Comparison of ENCODE assay signal across 8 mouse cellular contexts in the genomic region with DNA sequence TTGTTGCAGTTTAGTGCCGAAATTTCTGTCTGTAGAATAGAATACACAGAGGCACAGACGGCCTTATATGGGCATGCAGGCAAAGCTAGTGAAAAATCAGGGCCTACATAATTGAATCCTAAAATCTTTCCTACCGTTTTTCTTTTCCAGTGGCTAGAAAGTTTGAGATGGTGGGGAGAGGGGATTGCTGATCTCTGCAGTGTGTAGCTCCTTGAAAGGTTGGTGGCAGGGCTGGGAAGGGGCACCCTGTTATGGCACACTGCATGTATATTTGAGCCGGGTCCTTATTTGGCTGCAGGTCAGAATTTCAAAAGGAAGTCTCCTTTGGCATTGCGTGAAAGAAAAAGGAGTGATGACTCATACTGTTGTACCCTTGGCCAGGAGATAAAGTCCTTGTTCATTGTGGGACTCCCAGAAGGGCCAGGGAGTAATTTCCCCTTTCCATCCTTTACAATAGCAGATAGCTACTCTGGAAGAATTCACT. TPM values are rescaled to one million over a fixed set of nuclear protein-coding genes. Genes with fewer than 3 reads are reported as not detected.
DNase-seq lines count a peak whose midpoint lies in the region; ATAC-seq and TF ChIP-seq lines count a peak whose summit lies in the region.

No protein-coding gene starts in this region.

- H3K4me3 ChIP-seq in erythroblast, embryonic 14.5 days (replicated peaks), result peak overlapping the region; percentile 72
- peak overlapping the region; percentile 51 for H3K4me3 ChIP-seq in forebrain, embryonic 15.5 days
- peak overlapping the region; percentile 65 for H3K4me3 ChIP-seq in intestine, embryonic 15.5 days (replicated peaks)
- H3K4me3 ChIP-seq in lung, embryonic 14.5 days (ENCODE audit: low read depth, low read length), result peak overlapping the region; percentile 56

- peak overlapping the region; percentile 99 for H3K27ac ChIP-seq in forebrain, embryonic 15.5 days (replicated peaks)
- peak overlapping the region; percentile 97 for H3K27ac ChIP-seq in intestine, embryonic 15.5 days
- H3K27ac ChIP-seq in lung, embryonic 14.5 days (ENCODE audit: low read depth), result peak overlapping the region; percentile 96

- peaks cover 35% of the 10 kb centered on the region for H3K36me3 ChIP-seq in erythroblast, embryonic 14.5 days (ENCODE audit: control insufficient read depth)
- peaks cover 33% of the 10 kb centered on the region for H3K36me3 ChIP-seq in forebrain, embryonic 15.5 days
- peaks cover 16% of the 10 kb centered on the region for H3K36me3 ChIP-seq in intestine, embryonic 15.5 days
- peaks cover 40% of the 10 kb centered on the region for H3K36me3 ChIP-seq in lung, embryonic 14.5 days (ENCODE audit: insufficient read depth)
- H3K36me3 ChIP-seq in splenic B cell, adult 2 months (ENCODE audit: control insufficient read depth, insufficient read depth, low read length, poor library complexity, severe bottlenecking), result peaks cover 16% of the 10 kb centered on the region

- no peak for TF ChIP-seq CTCF in lung, embryonic 14.5 days (IDR thresholded peaks at IDR 0.05; ENCODE audit: low read depth)

- peak overlapping the region; percentile 66 for H3K9ac ChIP-seq in forebrain, embryonic 15.5 days (replicated peaks)
- H3K9ac ChIP-seq in intestine, embryonic 15.5 days, result peak overlapping the region; percentile 80
- peak overlapping the region; percentile 85 for H3K9ac ChIP-seq in lung, embryonic 14.5 days

- H3K9me3 ChIP-seq in erythroblast, embryonic 14.5 days (ENCODE audit: control insufficient read depth, low read length), result no peaks in the 10 kb centered on the region
- H3K9me3 ChIP-seq in forebrain, embryonic 15.5 days, result no peaks in the 10 kb centered on the region
- no peaks in the 10 kb centered on the region for H3K9me3 ChIP-seq in intestine, embryonic 15.5 days
- H3K9me3 ChIP-seq in lung, embryonic 14.5 days (ENCODE audit: low read depth, low read length), result no peaks in the 10 kb centered on the region

- H3K4me2 ChIP-seq in forebrain, embryonic 15.5 days (replicated peaks), result peak overlapping the region; percentile 51
- peak overlapping the region; percentile 53 for H3K4me2 ChIP-seq in intestine, embryonic 15.5 days (replicated peaks)
- peak overlapping the region; percentile 69 for H3K4me2 ChIP-seq in lung, embryonic 14.5 days

- peaks cover 32% of the 10 kb centered on the region for H3K4me1 ChIP-seq in erythroblast, embryonic 14.5 days (ENCODE audit: control insufficient read depth)
- H3K4me1 ChIP-seq in forebrain, embryonic 15.5 days, result peaks cover 32% of the 10 kb centered on the region
- peaks cover 20% of the 10 kb centered on the region for H3K4me1 ChIP-seq in intestine, embryonic 15.5 days (replicated peaks)
- peaks cover 9% of the 10 kb centered on the region; the same call in 1 of the 2 replicates for H3K4me1 ChIP-seq in lung, embryonic 14.5 days (ENCODE audit: insufficient read depth)

- H3K27me3 ChIP-seq in erythroblast, embryonic 14.5 days (ENCODE audit: control insufficient read depth), result peaks cover 22% of the 10 kb centered on the region
- no peaks in the 10 kb centered on the region for H3K27me3 ChIP-seq in forebrain, embryonic 15.5 days
- H3K27me3 ChIP-seq in intestine, embryonic 15.5 days (replicated peaks), result no peaks in the 10 kb centered on the region
- H3K27me3 ChIP-seq in lung, embryonic 14.5 days (ENCODE audit: insufficient read depth, low read length), result no peaks in the 10 kb centered on the region
- H3K27me3 ChIP-seq in splenic B cell, adult 2 months (ENCODE audit: control insufficient read depth, insufficient read depth, low read length, poor library complexity, severe bottlenecking), result no peaks in the 10 kb centered on the region

- WGBS in forebrain, embryonic 15.5 days, result 3% methylated on average over 5 of the region's 5 CpGs
- 1% methylated on average over 5 of the region's 5 CpGs for WGBS in intestine, embryonic 15.5 days
- WGBS in lung, embryonic 14.5 days, result 2% methylated on average over 5 of the region's 5 CpGs

- no peak for ATAC-seq in erythroblast, adult 5-6 weeks (replicated peaks; ENCODE audit: low FRiP score, poor library complexity, severe bottlenecking)
- no peak for ATAC-seq in forebrain, embryonic 15.5 days (replicated peaks)
- ATAC-seq in intestine, embryonic 15.5 days, result peak; percentile 4; the same call in 1 of the 2 replicates
- no peak for ATAC-seq in lung, embryonic 14.5 days (ENCODE audit: insufficient read depth)
- ATAC-seq in monocyte, adult 5-6 weeks (replicated peaks; ENCODE audit: insufficient number of reproducible peaks, low FRiP score, low TSS enrichment, poor library complexity, severe bottlenecking), result no peak

- DNase-seq in MN1 (ENCODE audit: low spot score), result peak; percentile 69
- DNase-seq in lung, embryonic 14.5 days, result peak; percentile 67
- peak; percentile 43 for DNase-seq in splenic B cell, adult 2 months (ENCODE audit: low read depth, low spot score)

RNA-seq across cellular contexts. Expression of a gene that starts 2.2 kb away (rescaled TPM):
- polyA plus RNA-seq in erythroblast, embryonic 14.5 days (2012), result 3.4 and 3.5 TPM in 2 replicates
- total RNA-seq in erythroblast, adult 5-6 weeks (2015; ENCODE audit: low replicate concordance), result 20.8 and 21.9 TPM in 2 replicates
- 19.7 and 37.8 TPM in 2 replicates for total RNA-seq in erythroblast, adult 5-6 weeks (2017; ENCODE audit: low replicate concordance)
- polyA plus RNA-seq in forebrain, embryonic 15.5 days (2015; fragmentation: Nextera tagmentation; extraction: Ambion mirVana), result 79.0 and 80.2 TPM in 2 replicates
- 72.3 and 79.5 TPM in 2 replicates for polyA plus RNA-seq in intestine, embryonic 15.5 days (2015; fragmentation: Nextera tagmentation; extraction: Ambion mirVana)
- 57.2 and 59.6 TPM in 2 replicates for polyA plus RNA-seq in lung, embryonic 14.5 days (2014; fragmentation: Nextera tagmentation; extraction: Ambion mirVana)
- 457 to 663 TPM (median 525 TPM) in 3 replicates for total RNA-seq in monocyte, adult 5-6 weeks (2017)

Comparison
In these comparisons a context has a peak if more than half of its experiments do, and no peak if none do; other contexts are left out.
1. RNA of a gene that starts 2.2 kb away (polyA plus RNA-seq): 72.3 to 79.5 TPM in intestine, embryonic 15.5 days, 79.0 to 80.2 TPM in forebrain, embryonic 15.5 days and 57.2 to 59.6 TPM in lung, embryonic 14.5 days; 3.4 to 3.5 TPM in erythroblast, embryonic 14.5 days; every median in the first group is over 10 times any median in the second.
2. Peak in every context shown above with its lines, with median percentiles within 50 percentile points of each other: H3K4me3 ChIP-seq, DNase-seq, H3K27ac ChIP-seq, H3K4me2 ChIP-seq and H3K9ac ChIP-seq.